8 mouse cellular contexts compared by ENCODE assay signal in the genomic region with DNA sequence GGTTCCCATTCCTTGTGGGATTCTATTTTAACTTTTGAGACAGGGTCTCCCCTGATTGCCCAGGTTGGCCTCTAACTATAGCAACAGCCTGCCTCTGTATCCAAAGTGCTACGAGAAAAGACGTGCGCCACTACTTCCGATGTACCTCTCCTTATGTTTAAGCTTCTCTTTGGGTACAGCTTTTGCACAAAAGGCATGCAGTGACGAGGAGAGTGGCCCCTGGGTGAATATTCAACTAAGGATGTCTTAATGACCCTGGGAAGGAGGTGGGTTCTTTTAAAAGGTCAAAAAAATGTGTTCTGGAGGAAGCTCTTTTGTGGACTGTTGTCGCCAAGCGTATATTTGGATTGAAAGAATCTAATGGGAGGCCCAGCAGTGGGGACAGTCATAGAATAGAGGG. TPM values are rescaled to one million over a fixed set of nuclear protein-coding genes. Genes with fewer than 3 reads are reported as not detected.
DNase-seq lines count a peak whose midpoint lies in the region; ATAC-seq and TF ChIP-seq lines count a peak whose summit lies in the region.

No protein-coding gene starts in this region.

- peak overlapping the region; percentile 95 for H3K27ac ChIP-seq in heart, embryonic 13.5 days (replicated peaks)
- H3K27ac ChIP-seq in bone marrow macrophage, adult 2 months (ENCODE audit: insufficient read depth, low read depth, low read length), result peak overlapping the region; percentile 68; the same call in 1 of the 2 replicates
- peak overlapping the region; percentile 100 for H3K27ac ChIP-seq in hindbrain, embryonic 14.5 days
- H3K27ac ChIP-seq in liver, embryonic 14.5 days, result peak overlapping the region; percentile 84

- WGBS in heart, embryonic 13.5 days, result 69% methylated on average over 7 of the region's 7 CpGs
- 36% methylated on average over 7 of the region's 7 CpGs for WGBS in hindbrain, embryonic 14.5 days
- 57% methylated on average over 7 of the region's 7 CpGs for WGBS in liver, embryonic 14.5 days (ENCODE audit: insufficient replicate concordance)

- H3K9ac ChIP-seq in heart, embryonic 13.5 days, result peak overlapping the region; percentile 88
- peak overlapping the region; percentile 98 for H3K9ac ChIP-seq in hindbrain, embryonic 14.5 days
- peak overlapping the region; percentile 97 for H3K9ac ChIP-seq in liver, embryonic 14.5 days (replicated peaks)

- H3K27me3 ChIP-seq in heart, embryonic 13.5 days (replicated peaks), result no peaks in the 10 kb centered on the region
- H3K27me3 ChIP-seq in hindbrain, embryonic 14.5 days (ENCODE audit: control insufficient read depth, insufficient read depth, low read length), result no peaks in the 10 kb centered on the region
- H3K27me3 ChIP-seq in liver, embryonic 14.5 days (ENCODE audit: control insufficient read depth, insufficient read depth, low read length), result no peaks in the 10 kb centered on the region

- H3K36me3 ChIP-seq in heart, embryonic 13.5 days, result no peaks in the 10 kb centered on the region
- no peaks in the 10 kb centered on the region for H3K36me3 ChIP-seq in hindbrain, embryonic 14.5 days (replicated peaks; ENCODE audit: control insufficient read depth, insufficient read depth)
- no peaks in the 10 kb centered on the region for H3K36me3 ChIP-seq in liver, embryonic 14.5 days (replicated peaks; ENCODE audit: control insufficient read depth, insufficient read depth, low read depth)

- no peak for ATAC-seq in heart, embryonic 13.5 days (ENCODE audit: extremely low read depth, insufficient number of reproducible peaks, low FRiP score, low TSS enrichment)
- no peak for ATAC-seq in hindbrain, embryonic 14.5 days (ENCODE audit: low FRiP score)
- no peak for ATAC-seq in liver, embryonic 14.5 days (ENCODE audit: insufficient read depth)

- no peak for TF ChIP-seq CTCF in bone marrow macrophage, adult 2 months (IDR thresholded peaks at IDR 0.05; ENCODE audit: low read depth, low read length)
- no peak for TF ChIP-seq CTCF in liver, embryonic 14.5 days (IDR thresholded peaks at IDR 0.05; ENCODE audit: low read depth)

- intact Hi-C loops in heart, postnatal 36 days (cut with DNase I), result no loop called here

- TF ChIP-seq EP300 in liver, embryonic 14.5 days (IDR thresholded peaks at IDR 0.05; ENCODE audit: low read depth), result no peak

- TF ChIP-seq POLR2A in bone marrow macrophage, adult 2 months (IDR thresholded peaks at IDR 0.05; ENCODE audit: borderline replicate concordance, low read depth, low read length), result no peak

- no peak for DNase-seq in heart, postnatal 36 days
- DNase-seq in hindbrain, embryonic 14.5 days (ENCODE audit: low spot score), result no peak
- DNase-seq in liver, embryonic 14.5 days (ENCODE audit: low read depth in 3 of 3, low spot score in 3 of 3), result no peak
- DNase-seq in adrenal gland, postnatal 36 days, result no peak
- no peak for DNase-seq in layer of hippocampus, adult 9-11 months
- DNase-seq in retina, embryonic 14.5 days (ENCODE audit: low spot score), result no peak

- H3K4me3 ChIP-seq in heart, embryonic 13.5 days, result peak overlapping the region; percentile 71
- H3K4me3 ChIP-seq in bone marrow macrophage, adult 2 months (ENCODE audit: insufficient read depth, low read length), result peak overlapping the region; percentile 82
- H3K4me3 ChIP-seq in hindbrain, embryonic 14.5 days (replicated peaks; ENCODE audit: low read length), result peak overlapping the region; percentile 71
- H3K4me3 ChIP-seq in liver, embryonic 14.5 days (ENCODE audit: insufficient read depth in 1 of 2, low read depth in 2 of 2, low read length in 2 of 2), result peak overlapping the region; percentile 69 to 84

- peak overlapping the region; percentile 81 for H3K4me2 ChIP-seq in heart, embryonic 13.5 days
- peak overlapping the region; percentile 87 for H3K4me2 ChIP-seq in hindbrain, embryonic 14.5 days (replicated peaks)
- H3K4me2 ChIP-seq in liver, embryonic 14.5 days (ENCODE audit: low read depth), result peak overlapping the region; percentile 88

- no peaks in the 10 kb centered on the region for H3K9me3 ChIP-seq in heart, embryonic 13.5 days
- no peaks in the 10 kb centered on the region for H3K9me3 ChIP-seq in hindbrain, embryonic 14.5 days (ENCODE audit: control insufficient read depth, low read length)
- no peaks in the 10 kb centered on the region for H3K9me3 ChIP-seq in liver, embryonic 14.5 days (ENCODE audit: control insufficient read depth, low read length)

- peaks cover 31% of the 10 kb centered on the region for H3K4me1 ChIP-seq in heart, embryonic 13.5 days
- H3K4me1 ChIP-seq in bone marrow macrophage, adult 2 months (ENCODE audit: control insufficient read depth, insufficient read depth, low read length), result peaks cover 32% of the 10 kb centered on the region
- peaks cover 22% of the 10 kb centered on the region for H3K4me1 ChIP-seq in hindbrain, embryonic 14.5 days (replicated peaks; ENCODE audit: control insufficient read depth, insufficient read depth, low read length)
- peaks cover 26 to 35% of the 10 kb centered on the region in 2 experiments for H3K4me1 ChIP-seq in liver, embryonic 14.5 days (replicated peaks; ENCODE audit: control insufficient read depth in 2 of 2, insufficient read depth in 2 of 2, low read length in 1 of 2)

RNA-seq across cellular contexts. Expression of gene Ptma, which starts 38.2 kb away (rescaled TPM):
- 929 and 934 TPM in 2 replicates for polyA plus RNA-seq in heart, embryonic 13.5 days (2015; fragmentation: Nextera tagmentation; extraction: Ambion mirVana)
- 100 to 1,000 TPM; 202 to 234 TPM for total RNA-seq in heart, postnatal 36 days (2021)
- polyA plus RNA-seq in bone marrow macrophage, adult 2 months (2012; ENCODE audit: insufficient read depth, insufficient read length, missing spikeins), result 1,364 and 1,417 TPM in 2 replicates
- polyA plus RNA-seq in hindbrain, embryonic 14.5 days (2014; fragmentation: Nextera tagmentation; extraction: Ambion mirVana), result 1,567 and 1,692 TPM in 2 replicates
- 466 and 1,286 TPM in 2 replicates for polyA plus RNA-seq in liver, embryonic 14.5 days (2012; rRNA removed)
- 993 and 1,059 TPM in 2 replicates for polyA plus RNA-seq in liver, embryonic 14.5 days (2014; fragmentation: Nextera tagmentation; extraction: Ambion mirVana)
- 100 to 1,000 TPM; 546 to 552 TPM for total RNA-seq in adrenal gland, postnatal 36 days (2021)
